Mouse (Mus musculus) inflammation-experienced regulatory T-cells, adult 6 months (primary cell): Measurements from ENCODE around the gene Atxn1. TPM values are rescaled to one million over a fixed set of nuclear protein-coding genes. Genes with fewer than 3 reads are reported as not detected.

ENCODE experiments used
- ATAC-seq: one replicate; pipeline ENCODE4 v1.8.0; 2017
- polyA plus RNA-seq, 3 experiments: library from polyadenylated mRNA; unstranded; fragments of 100-300 nt; shearing (Covaris generic); gene quantifications; one replicate each; pipeline ENCODE4 v1.2.1; 2017

Gene Atxn1
- 10 to 100 TPM; 35.9 to 51.1 (median 39.1) TPM for polyA plus RNA-seq

- peak; percentile 40 for ATAC-seq
Observed at GRCm38 (mm10) chr13:45964853-45965593, at the start of gene Atxn1. TSS of gene Atxn1 (minus strand) at chr13:45965008.

GRCm38 (mm10) chr13:46011232-46011631, 46.4 kb upstream of the Atxn1 start:
- ATAC-seq: no peak

- ATAC-seq: no peak
Observed at GRCm38 (mm10) chr13:46010075-46010474, 45.3 kb upstream of the Atxn1 start.

GRCm38 (mm10) chr13:46008831-46009666, 44.2 kb upstream of the Atxn1 start:
- ATAC-seq: no peak

- no peak for ATAC-seq
Observed at GRCm38 (mm10) chr13:46006211-46007102, 41.6 kb upstream of the Atxn1 start.

- no peak for ATAC-seq
Observed at GRCm38 (mm10) chr13:46005656-46006055, 40.8 kb upstream of the Atxn1 start.

GRCm38 (mm10) chr13:46001356-46001755, 36.5 kb upstream of the Atxn1 start:
- ATAC-seq: no peak

GRCm38 (mm10) chr13:45992953-45993352, 28.1 kb upstream of the Atxn1 start:
- ATAC-seq: no peak

GRCm38 (mm10) chr13:45990486-45990885, 25.7 kb upstream of the Atxn1 start:
- no peak for ATAC-seq

- ATAC-seq: no peak
Observed at GRCm38 (mm10) chr13:45979246-45979645, 14.4 kb upstream of the Atxn1 start.

GRCm38 (mm10) chr13:45976894-45977293, 12.1 kb upstream of the Atxn1 start:
- peak; percentile 67 for ATAC-seq

- ATAC-seq: no peak
Observed at GRCm38 (mm10) chr13:45974651-45975050, 9.8 kb upstream of the Atxn1 start.

- ATAC-seq: no peak
Observed at GRCm38 (mm10) chr13:45973972-45974490, 9.2 kb upstream of the Atxn1 start.

- peak; percentile 14 for ATAC-seq
Observed at GRCm38 (mm10) chr13:45970920-45971536, 6.2 kb upstream of the Atxn1 start.

- no peak for ATAC-seq
Observed at GRCm38 (mm10) chr13:45968206-45968605, 3.4 kb upstream of the Atxn1 start.

- ATAC-seq: no peak
Observed at GRCm38 (mm10) chr13:45967371-45967770, 2.6 kb upstream of the Atxn1 start.

- ATAC-seq: peak; percentile 35
Observed at GRCm38 (mm10) chr13:45966586-45966985, 1.8 kb upstream of the Atxn1 start.

- peak; percentile 11 for ATAC-seq
Observed at GRCm38 (mm10) chr13:45965594-45966432, 1.0 kb upstream of the Atxn1 start.

- ATAC-seq: peak; percentile 1
Observed at GRCm38 (mm10) chr13:45964331-45964852, 416 bp downstream of the Atxn1 start.

GRCm38 (mm10) chr13:45963497-45964330, 1.1 kb downstream of the Atxn1 start:
- peak; percentile 26 for ATAC-seq
